Mouse (Mus musculus): ENCODE data around the gene Zfp385a. TPM values are rescaled to one million over a fixed set of nuclear protein-coding genes. Genes with fewer than 3 reads are reported as not detected.

The Zfp385a gene
- polyA plus RNA-seq, 1 experiment from 2014 or later: 24.8 TPM

GRCm38 (mm10) chr15:103298861-103299616 is 40.9 kb downstream of the Zfp385a start:
- Histone ChIP-seq H3K4me2 (no peak overlapping the region), H3K27ac (ENCODE audit: low read depth, low read length) (no peak overlapping the region), H3K4me3 (ENCODE audit: low read depth, low read length) (no peak overlapping the region), H3K9me3 (ENCODE audit: control insufficient read depth, low read length) (no peaks in the 10 kb centered on the region), H3K36me3 (ENCODE audit: control insufficient read depth, insufficient read depth, low read length) (peaks cover 26% of the 10 kb centered on the region), H3K4me1 (replicated peaks; ENCODE audit: control insufficient read depth, insufficient read depth, low read length) (peaks cover 40% of the 10 kb centered on the region), H3K27me3 (replicated peaks; ENCODE audit: control insufficient read depth, insufficient read depth, low read length) (peaks cover 3% of the 10 kb centered on the region; the same call in 1 of the 2 replicates), H3K9ac (ENCODE audit: low read depth, low read length) (no peak overlapping the region)
- ATAC-seq (replicated peaks; ENCODE audit: low FRiP score) (no peak), DNase-seq (ENCODE audit: low spot score) (no peak)
- 83% methylated on average over 5 of the region's 5 CpGs for WGBS

- DNase-seq (ENCODE audit: low spot score) (no peak), ATAC-seq (replicated peaks; ENCODE audit: low FRiP score) (no peak)
- H3K36me3 ChIP-seq (ENCODE audit: control insufficient read depth, insufficient read depth, low read length): peaks cover 36% of the 10 kb centered on the region
- no peaks in the 10 kb centered on the region; the same call in 1 of the 2 replicates for H3K27me3 ChIP-seq (replicated peaks; ENCODE audit: control insufficient read depth, insufficient read depth, low read length)
- WGBS: 86% methylated on average over 3 of the region's 3 CpGs
- H3K27ac ChIP-seq (ENCODE audit: low read depth, low read length): no peak overlapping the region
- no peak overlapping the region for H3K4me2 ChIP-seq
- H3K4me3 ChIP-seq (ENCODE audit: low read depth, low read length): no peak overlapping the region
- H3K9me3 ChIP-seq (ENCODE audit: control insufficient read depth, low read length): no peaks in the 10 kb centered on the region
- peaks cover 34% of the 10 kb centered on the region for H3K4me1 ChIP-seq (replicated peaks; ENCODE audit: control insufficient read depth, insufficient read depth, low read length)
- H3K9ac ChIP-seq (ENCODE audit: low read depth, low read length): no peak overlapping the region
Observed at GRCm38 (mm10) chr15:103298026-103298425, 41.9 kb downstream of the Zfp385a start.

GRCm38 (mm10) chr15:103297313-103297712 is 42.6 kb downstream of the Zfp385a start:
- ATAC-seq (replicated peaks; ENCODE audit: low FRiP score) (no peak), DNase-seq (ENCODE audit: low spot score) (no peak)
- H3K9ac ChIP-seq (ENCODE audit: low read depth, low read length): no peak overlapping the region
- no peaks in the 10 kb centered on the region for H3K9me3 ChIP-seq (ENCODE audit: control insufficient read depth, low read length)
- H3K27me3 ChIP-seq (replicated peaks; ENCODE audit: control insufficient read depth, insufficient read depth, low read length): no peaks in the 10 kb centered on the region
- H3K4me1 ChIP-seq (replicated peaks; ENCODE audit: control insufficient read depth, insufficient read depth, low read length): peaks cover 29% of the 10 kb centered on the region
- peaks cover 43% of the 10 kb centered on the region for H3K36me3 ChIP-seq (ENCODE audit: control insufficient read depth, insufficient read depth, low read length)
- H3K4me2 ChIP-seq: no peak overlapping the region; the same call in 1 of the 2 replicates
- WGBS: 85% methylated on average over 6 of the region's 6 CpGs
- H3K4me3 ChIP-seq (ENCODE audit: low read depth, low read length): no peak overlapping the region
- H3K27ac ChIP-seq (ENCODE audit: low read depth, low read length): no peak overlapping the region

- no peak for DNase-seq (ENCODE audit: low spot score)
- no peak overlapping the region for H3K4me3 ChIP-seq (ENCODE audit: low read depth, low read length)
- no peak overlapping the region for H3K9ac ChIP-seq (ENCODE audit: low read depth, low read length)
- H3K27me3 ChIP-seq (replicated peaks; ENCODE audit: control insufficient read depth, insufficient read depth, low read length): no peaks in the 10 kb centered on the region
- WGBS: 47% methylated on average over 5 of the region's 5 CpGs
- H3K4me2 ChIP-seq: no peak overlapping the region
- peaks cover 20% of the 10 kb centered on the region for H3K4me1 ChIP-seq (replicated peaks; ENCODE audit: control insufficient read depth, insufficient read depth, low read length)
- no peaks in the 10 kb centered on the region for H3K9me3 ChIP-seq (ENCODE audit: control insufficient read depth, low read length)
- H3K36me3 ChIP-seq (ENCODE audit: control insufficient read depth, insufficient read depth, low read length): peaks cover 56% of the 10 kb centered on the region
- ATAC-seq (replicated peaks; ENCODE audit: low FRiP score): no peak
- peak overlapping the region; percentile 0 for H3K27ac ChIP-seq (ENCODE audit: low read depth, low read length)
Observed at GRCm38 (mm10) chr15:103295851-103296250, 44.0 kb downstream of the Zfp385a start.

GRCm38 (mm10) chr15:103294649-103295048 is 45.2 kb downstream of the Zfp385a start:
- ATAC-seq (replicated peaks; ENCODE audit: low FRiP score): no peak
- H3K9me3 ChIP-seq (ENCODE audit: control insufficient read depth, low read length): no peaks in the 10 kb centered on the region
- no peak overlapping the region for H3K4me2 ChIP-seq
- no peaks in the 10 kb centered on the region for H3K27me3 ChIP-seq (replicated peaks; ENCODE audit: control insufficient read depth, insufficient read depth, low read length)
- WGBS: 86% methylated on average over 2 of the region's 2 CpGs
- H3K9ac ChIP-seq (ENCODE audit: low read depth, low read length): no peak overlapping the region
- H3K27ac ChIP-seq (ENCODE audit: low read depth, low read length): no peak overlapping the region
- H3K4me1 ChIP-seq (replicated peaks; ENCODE audit: control insufficient read depth, insufficient read depth, low read length): peaks cover 12% of the 10 kb centered on the region; the same call in 1 of the 2 replicates
- H3K4me3 ChIP-seq (ENCODE audit: low read depth, low read length): no peak overlapping the region
- no peak for DNase-seq (ENCODE audit: low spot score)
- H3K36me3 ChIP-seq (ENCODE audit: control insufficient read depth, insufficient read depth, low read length): peaks cover 60% of the 10 kb centered on the region

- Histone ChIP-seq H3K9ac (ENCODE audit: low read depth, low read length) (no peak overlapping the region), H3K27ac (ENCODE audit: low read depth, low read length) (no peak overlapping the region), H3K4me2 (no peak overlapping the region), H3K4me3 (ENCODE audit: low read depth, low read length) (no peak overlapping the region), H3K36me3 (ENCODE audit: control insufficient read depth, insufficient read depth, low read length) (peaks cover 56% of the 10 kb centered on the region), H3K9me3 (ENCODE audit: control insufficient read depth, low read length) (no peaks in the 10 kb centered on the region), H3K4me1 (replicated peaks; ENCODE audit: control insufficient read depth, insufficient read depth, low read length) (peaks cover 8% of the 10 kb centered on the region; the same call in 1 of the 2 replicates), H3K27me3 (replicated peaks; ENCODE audit: control insufficient read depth, insufficient read depth, low read length) (no peaks in the 10 kb centered on the region)
- no peak for DNase-seq (ENCODE audit: low spot score)
- WGBS: 98% methylated on average over 2 of the region's 2 CpGs
- no peak for ATAC-seq (replicated peaks; ENCODE audit: low FRiP score)
Observed at GRCm38 (mm10) chr15:103293375-103293774, 46.5 kb downstream of the Zfp385a start.

GRCm38 (mm10) chr15:103292673-103293345 is 47.1 kb downstream of the Zfp385a start:
- DNase-seq (ENCODE audit: low spot score) (no peak), ATAC-seq (replicated peaks; ENCODE audit: low FRiP score) (no peak)
- H3K4me2 ChIP-seq: no peak overlapping the region
- no peak overlapping the region for H3K4me3 ChIP-seq (ENCODE audit: low read depth, low read length)
- peaks cover 54% of the 10 kb centered on the region for H3K36me3 ChIP-seq (ENCODE audit: control insufficient read depth, insufficient read depth, low read length)
- 91% methylated on average over 4 of the region's 4 CpGs for WGBS
- H3K9me3 ChIP-seq (ENCODE audit: control insufficient read depth, low read length): no peaks in the 10 kb centered on the region
- H3K4me1 ChIP-seq (replicated peaks; ENCODE audit: control insufficient read depth, insufficient read depth, low read length): peaks cover 8% of the 10 kb centered on the region; the same call in 1 of the 2 replicates
- H3K9ac ChIP-seq (ENCODE audit: low read depth, low read length): no peak overlapping the region
- H3K27me3 ChIP-seq (replicated peaks; ENCODE audit: control insufficient read depth, insufficient read depth, low read length): no peaks in the 10 kb centered on the region
- no peak overlapping the region for H3K27ac ChIP-seq (ENCODE audit: low read depth, low read length)

- H3K27me3 ChIP-seq (replicated peaks; ENCODE audit: control insufficient read depth, insufficient read depth, low read length): no peaks in the 10 kb centered on the region
- peaks cover 41% of the 10 kb centered on the region for H3K36me3 ChIP-seq (ENCODE audit: control insufficient read depth, insufficient read depth, low read length)
- H3K4me3 ChIP-seq (ENCODE audit: low read depth, low read length): no peak overlapping the region
- 92% methylated on average over 9 of the region's 9 CpGs for WGBS
- DNase-seq (ENCODE audit: low spot score): no peak
- H3K9ac ChIP-seq (ENCODE audit: low read depth, low read length): no peak overlapping the region
- no peak overlapping the region for H3K27ac ChIP-seq (ENCODE audit: low read depth, low read length)
- peaks cover 4% of the 10 kb centered on the region; the same call in 1 of the 2 replicates for H3K4me1 ChIP-seq (replicated peaks; ENCODE audit: control insufficient read depth, insufficient read depth, low read length)
- H3K9me3 ChIP-seq (ENCODE audit: control insufficient read depth, low read length): no peaks in the 10 kb centered on the region
- no peak for ATAC-seq (replicated peaks; ENCODE audit: low FRiP score)
- no peak overlapping the region for H3K4me2 ChIP-seq
Observed at GRCm38 (mm10) chr15:103290843-103291242, 49.0 kb downstream of the Zfp385a start.

All from liver, embryonic 11.5 days (tissue).